Mouse (Mus musculus) stomach, embryonic 16.5 days (tissue): ENCODE results near the gene D10Jhu81e. TPM values are rescaled to one million over a fixed set of nuclear protein-coding genes. Genes with fewer than 3 reads are reported as not detected.

ENCODE experiments used
- ATAC-seq: fragments of 200-750 bp; cut with Nextera tagmentation; 2 replicates; pipeline ENCODE4 v1.8.0; 2017; ENCODE audit warnings: moderate number of reproducible peaks, moderate TSS enrichment; ENCODE audit not compliant: insufficient read depth, low FRiP score
- H3K27ac ChIP-seq: fragments of 300-500 bp; sonication (generic); 2 replicates; pipeline ENCODE4 v1.5.1; 2014; ENCODE audit warnings: low read length
- H3K27me3 ChIP-seq: fragments of 300-500 bp; sonication (generic); 2 replicates; pipeline ENCODE4 v1.6.1; 2014; ENCODE audit warnings: low read length, control low read depth, mixed read lengths; ENCODE audit not compliant: control insufficient read depth, insufficient read depth
- H3K36me3 ChIP-seq: fragments of 300-500 bp; sonication (generic); 2 replicates; pipeline ENCODE4 v1.6.1; 2014; ENCODE audit warnings: low read length; ENCODE audit not compliant: control insufficient read depth, insufficient read depth
- H3K4me1 ChIP-seq: fragments of 300-500 bp; sonication (generic); 2 replicates; pipeline ENCODE4 v1.6.1; 2014; ENCODE audit warnings: low read length, control low read depth, mixed read lengths; ENCODE audit not compliant: control insufficient read depth, insufficient read depth
- H3K4me2 ChIP-seq: fragments of 300-500 bp; sonication (generic); 2 replicates; pipeline ENCODE4 v1.6.1; 2014; ENCODE audit warnings: low read depth, low read length, mixed read lengths
- H3K4me3 ChIP-seq: fragments of 300-500 bp; sonication (generic); replicated peaks from 2 replicates; pipeline ENCODE4 v1.5.1; 2014; ENCODE audit warnings: mild to moderate bottlenecking, low read length
- H3K9ac ChIP-seq: fragments of 300-500 bp; sonication (generic); 2 replicates; pipeline ENCODE4 v1.6.1; 2014; ENCODE audit warnings: low read length
- H3K9me3 ChIP-seq: fragments of 300-500 bp; sonication (generic); replicated peaks from 2 replicates; pipeline ENCODE4 v1.6.1; 2016; ENCODE audit warnings: low read length, control low read depth; ENCODE audit not compliant: control insufficient read depth
- WGBS: fragments of 180-500 bp; shearing (Covaris S2); extraction: QIAGEN DNeasy Blood & Tissue Kit; methylation state at CpG from one replicate; pipeline ENCODE4 v1.1.7; 2014; 5-methylcytosine and 5-hydroxymethylcytosine counted together
- polyA plus RNA-seq: library from polyadenylated mRNA; unstranded; fragments of >200 nt; fragmentation: Nextera tagmentation; extraction: Ambion mirVana; gene quantifications from 2 replicates; pipeline ENCODE4 v1.2.1, GENCODE M21; 2015

D10Jhu81e gene
- polyA plus RNA-seq, 1 experiment from 2014 or later: 46.6 TPM

DNA sequence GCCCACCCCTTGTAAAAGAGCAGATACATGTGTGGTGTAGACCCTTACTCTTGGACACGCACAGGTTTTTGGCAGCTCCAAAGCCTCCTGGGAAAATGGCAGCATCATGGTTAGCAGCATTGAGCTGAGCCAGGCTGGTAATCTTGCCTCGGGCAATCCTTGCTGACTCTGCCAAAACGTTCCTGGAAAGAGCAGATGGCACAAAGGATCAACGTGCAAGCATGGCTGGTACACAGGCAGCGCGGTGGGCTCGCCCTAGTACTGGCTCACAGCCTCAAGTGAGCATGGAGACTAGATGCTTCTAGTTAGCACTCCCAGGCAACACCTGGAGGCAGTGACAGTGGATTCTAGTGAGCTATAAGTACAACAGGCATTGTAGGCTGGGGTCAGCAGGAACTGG lies 2.2 kb downstream of the D10Jhu81e start:
- H3K4me3 ChIP-seq: no peak overlapping the region

DNA sequence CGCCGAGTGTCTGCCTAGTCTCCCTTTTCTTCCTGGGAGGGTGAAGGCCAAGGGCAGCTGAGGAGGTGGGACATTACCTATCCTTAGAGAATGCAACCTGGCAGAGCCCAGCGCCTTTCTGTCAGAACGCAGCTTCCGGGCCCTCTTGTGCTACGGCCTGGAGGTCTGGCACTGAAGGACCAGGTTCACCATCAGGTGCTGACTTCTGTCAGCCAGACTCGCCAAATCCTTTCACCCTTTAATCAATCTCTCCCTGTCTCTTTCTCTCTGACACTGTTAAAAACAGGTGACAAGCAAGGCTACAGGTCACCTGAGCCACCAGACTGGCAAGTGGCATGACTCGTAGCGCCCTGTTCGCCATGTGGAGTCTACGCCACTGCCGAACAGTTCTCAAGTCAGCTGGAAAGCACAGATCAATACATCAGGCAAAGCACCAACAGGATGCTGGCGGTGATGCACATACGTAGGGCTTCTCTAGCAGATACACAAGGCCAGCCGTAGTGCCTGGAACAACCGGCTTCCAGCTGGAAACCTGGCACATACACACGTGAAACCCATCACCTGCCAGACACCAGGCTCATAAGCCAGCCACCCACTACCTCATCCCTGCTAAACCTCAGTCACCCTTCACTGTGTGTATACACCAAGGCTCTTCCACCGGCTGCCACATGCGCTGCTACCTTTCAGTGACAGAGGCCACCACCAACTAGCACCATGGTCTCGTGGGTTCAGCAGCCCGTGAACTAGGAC lies 4.2 kb downstream of the D10Jhu81e start:
- Histone ChIP-seq H3K9ac (no peak overlapping the region), H3K9me3 (no peaks in the 10 kb centered on the region), H3K4me3 (no peak overlapping the region), H3K36me3 (peaks cover 12% of the 10 kb centered on the region; the same call in 1 of the 2 replicates), H3K27ac (no peak overlapping the region), H3K4me2 (no peak overlapping the region), H3K4me1 (peaks cover 7% of the 10 kb centered on the region), H3K27me3 (no peaks in the 10 kb centered on the region)
- 91% methylated on average over 21 of the region's 21 CpGs for WGBS
- no peak for ATAC-seq

More for the DNA sequence above, 2.2 kb downstream of the D10Jhu81e start:
- H3K4me1 ChIP-seq: peaks cover 7% of the 10 kb centered on the region
- H3K27ac ChIP-seq: no peak overlapping the region
- no peak for ATAC-seq
- H3K9me3 ChIP-seq: no peaks in the 10 kb centered on the region
- peaks cover 23% of the 10 kb centered on the region; the same call in 1 of the 2 replicates for H3K36me3 ChIP-seq
- H3K4me2 ChIP-seq: no peak overlapping the region
- H3K27me3 ChIP-seq: no peaks in the 10 kb centered on the region
- WGBS: 91% methylated on average over 7 of the region's 7 CpGs
- no peak overlapping the region for H3K9ac ChIP-seq

DNA sequence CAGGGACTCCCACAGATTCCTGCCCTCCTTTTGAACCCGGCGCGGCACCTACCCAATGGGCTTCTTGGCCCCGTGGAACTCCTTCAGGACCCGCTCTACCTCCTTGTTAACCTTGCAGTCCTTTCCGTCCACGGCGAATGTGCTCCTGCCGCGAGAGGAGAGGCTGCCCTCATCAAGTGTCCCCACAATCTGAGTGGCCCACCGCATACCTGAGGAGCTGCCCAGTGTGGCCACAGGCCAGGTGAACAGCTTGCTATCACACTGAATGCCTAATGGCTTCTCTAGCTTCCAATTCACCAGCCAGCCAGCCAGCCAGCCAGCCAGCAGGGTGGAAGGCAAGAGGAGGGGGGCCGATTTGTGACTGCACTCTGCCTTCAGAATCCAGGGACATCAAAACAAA lies 4.8 kb downstream of the D10Jhu81e start:
- ATAC-seq: no peak
- H3K27ac ChIP-seq: no peak overlapping the region
- H3K4me3 ChIP-seq: no peak overlapping the region
- peaks cover 12% of the 10 kb centered on the region; the same call in 1 of the 2 replicates for H3K36me3 ChIP-seq
- H3K4me2 ChIP-seq: no peak overlapping the region
- no peaks in the 10 kb centered on the region for H3K9me3 ChIP-seq
- peaks cover 8% of the 10 kb centered on the region for H3K4me1 ChIP-seq
- WGBS: 89% methylated on average over 12 of the region's 12 CpGs
- H3K27me3 ChIP-seq: no peaks in the 10 kb centered on the region
- H3K9ac ChIP-seq: no peak overlapping the region

DNA sequence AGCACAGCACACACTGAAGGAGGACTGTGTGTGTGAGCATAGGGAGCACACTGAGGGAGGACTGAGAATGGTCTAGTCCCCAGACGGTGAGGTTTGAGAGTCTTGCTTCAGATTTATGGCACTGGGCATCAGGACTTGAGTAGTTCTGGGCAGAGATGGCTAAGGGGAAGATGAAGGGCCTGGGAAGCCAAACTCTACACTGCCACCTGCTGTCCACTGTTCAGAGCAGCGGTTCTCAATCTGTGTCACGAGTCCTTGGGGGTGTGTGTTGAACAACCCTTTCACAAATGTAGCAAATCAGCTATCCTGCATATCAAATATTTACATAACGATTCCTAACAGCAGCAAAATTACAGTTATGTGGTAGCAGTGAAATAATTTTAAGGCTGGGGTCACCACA lies 5.7 kb downstream of the D10Jhu81e start:
- Histone ChIP-seq H3K4me1 (peaks cover 14% of the 10 kb centered on the region), H3K4me3 (no peak overlapping the region), H3K4me2 (no peak overlapping the region), H3K9me3 (no peaks in the 10 kb centered on the region), H3K27me3 (no peaks in the 10 kb centered on the region), H3K36me3 (peaks cover 12% of the 10 kb centered on the region; the same call in 1 of the 2 replicates), H3K9ac (no peak overlapping the region), H3K27ac (no peak overlapping the region)
- no peak for ATAC-seq
- 28% methylated on average over 4 of the region's 4 CpGs for WGBS

DNA sequence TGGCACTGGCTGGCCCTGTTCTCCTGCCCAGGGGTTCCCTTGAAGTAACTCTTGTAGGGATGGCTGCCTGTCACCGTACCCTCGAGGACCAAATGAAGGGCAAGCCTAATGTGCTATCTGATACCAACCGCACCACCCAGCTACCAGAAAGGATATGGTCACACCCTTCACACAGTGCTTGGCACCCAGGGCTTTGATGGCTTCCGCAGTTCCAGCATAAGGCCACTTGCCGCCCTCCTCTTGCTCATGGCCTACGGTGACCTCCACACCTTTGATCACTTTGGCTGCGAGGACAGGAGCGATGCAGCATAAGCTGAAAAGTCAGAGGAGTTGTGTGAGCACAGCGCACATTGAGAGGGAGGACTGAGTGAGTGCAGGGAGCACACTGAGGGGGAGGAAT lies 6.3 kb downstream of the D10Jhu81e start:
- peak overlapping the region; percentile 52; the same call in 1 of the 2 replicates for H3K27ac ChIP-seq
- H3K4me2 ChIP-seq: no peak overlapping the region
- no peaks in the 10 kb centered on the region for H3K27me3 ChIP-seq
- no peak overlapping the region for H3K4me3 ChIP-seq
- H3K36me3 ChIP-seq: peaks cover 12% of the 10 kb centered on the region; the same call in 1 of the 2 replicates
- H3K9me3 ChIP-seq: no peaks in the 10 kb centered on the region
- ATAC-seq: no peak
- H3K9ac ChIP-seq: no peak overlapping the region
- 92% methylated on average over 9 of the region's 9 CpGs for WGBS
- peaks cover 12% of the 10 kb centered on the region for H3K4me1 ChIP-seq

DNA sequence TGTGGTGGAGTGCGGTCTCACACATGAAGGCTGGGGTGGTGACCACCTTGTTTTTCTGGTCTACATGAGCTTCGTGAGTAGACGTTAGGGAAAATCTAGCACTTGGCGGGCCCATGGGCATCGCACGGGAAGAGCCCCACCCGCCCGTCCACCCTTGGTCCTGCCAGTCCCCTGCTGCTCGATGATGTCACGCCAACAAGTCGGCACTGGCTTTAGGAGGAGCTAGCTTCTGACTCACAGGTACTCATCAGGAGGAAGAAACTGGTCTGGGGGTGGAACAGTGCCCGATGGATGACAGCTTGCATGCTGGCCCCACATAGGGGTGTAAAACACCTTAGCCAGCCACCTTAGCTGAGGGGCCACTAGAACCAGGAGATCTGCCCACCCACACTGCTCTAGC lies 6.9 kb downstream of the D10Jhu81e start:
- peak overlapping the region; percentile 52; the same call in 1 of the 2 replicates for H3K27ac ChIP-seq
- WGBS: 85% methylated on average over 12 of the region's 12 CpGs
- H3K4me2 ChIP-seq: no peak overlapping the region
- peaks cover 12% of the 10 kb centered on the region for H3K4me1 ChIP-seq
- no peak overlapping the region for H3K9ac ChIP-seq
- ATAC-seq: no peak
- H3K9me3 ChIP-seq: no peaks in the 10 kb centered on the region
- H3K4me3 ChIP-seq: no peak overlapping the region
- peaks cover 12% of the 10 kb centered on the region; the same call in 1 of the 2 replicates for H3K36me3 ChIP-seq
- H3K27me3 ChIP-seq: no peaks in the 10 kb centered on the region

DNA sequence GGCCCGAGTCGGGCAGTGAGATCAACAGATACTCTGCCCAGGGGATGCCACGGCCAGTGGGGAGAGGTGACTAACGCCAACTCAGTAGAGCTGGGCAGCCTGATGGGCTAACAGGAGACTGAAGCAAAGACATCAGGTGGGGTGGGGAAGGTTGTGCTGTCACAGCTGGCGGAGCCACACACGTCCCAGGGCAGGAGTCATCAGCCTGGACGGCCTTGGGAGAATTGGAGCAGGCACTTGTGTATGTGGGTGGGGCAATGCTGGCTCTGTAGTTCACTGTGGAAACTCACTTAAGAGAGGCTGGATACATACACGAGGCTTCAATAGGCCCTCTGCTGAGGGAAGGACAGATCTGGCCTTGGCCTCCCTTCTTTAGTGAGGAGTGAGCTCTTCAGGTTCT lies 8.5 kb downstream of the D10Jhu81e start:
- H3K36me3 ChIP-seq: peaks cover 12% of the 10 kb centered on the region; the same call in 1 of the 2 replicates
- no peaks in the 10 kb centered on the region for H3K9me3 ChIP-seq
- H3K4me2 ChIP-seq: no peak overlapping the region
- no peak for ATAC-seq
- no peak overlapping the region for H3K4me3 ChIP-seq
- no peaks in the 10 kb centered on the region for H3K27me3 ChIP-seq
- peaks cover 12% of the 10 kb centered on the region for H3K4me1 ChIP-seq
- WGBS: 81% methylated on average over 8 of the region's 8 CpGs
- no peak overlapping the region for H3K9ac ChIP-seq
- H3K27ac ChIP-seq: no peak overlapping the region

DNA sequence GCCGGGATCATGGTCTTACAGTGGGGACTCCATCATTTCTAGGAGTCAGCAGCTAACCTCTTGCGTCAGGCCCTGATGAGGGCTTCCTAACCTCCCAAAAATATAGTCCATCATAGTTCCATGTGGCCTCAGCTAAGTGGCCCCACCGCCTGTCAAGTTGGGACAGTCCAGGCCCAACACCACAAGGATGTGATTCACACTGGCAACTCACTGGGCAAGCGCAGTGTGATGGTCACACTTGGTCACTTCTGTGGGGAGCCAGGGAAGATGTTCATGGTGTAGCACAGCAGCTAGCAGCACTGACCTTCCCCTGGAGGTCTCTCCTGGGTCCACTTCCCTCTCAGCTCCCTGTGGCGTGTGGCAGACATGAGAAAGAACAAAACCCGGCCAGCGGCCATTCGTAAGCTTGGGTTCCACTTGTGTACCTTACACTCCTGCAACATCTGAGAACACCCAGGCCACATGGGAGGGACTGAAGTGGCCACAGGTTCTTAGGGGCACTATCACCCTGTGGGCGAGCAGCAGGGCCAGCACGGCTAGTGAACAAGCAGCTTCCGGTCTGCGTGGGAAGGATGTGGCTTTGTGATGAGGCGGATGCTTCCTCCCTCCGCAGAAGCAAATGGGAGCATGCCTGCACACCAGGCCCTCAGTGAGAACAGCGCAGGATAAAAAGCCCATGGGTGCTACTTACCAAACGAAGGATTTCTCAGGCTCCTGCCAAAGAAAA lies 9.1 kb downstream of the D10Jhu81e start:
- no peak overlapping the region for H3K4me2 ChIP-seq
- 79% methylated on average over 16 of the region's 16 CpGs for WGBS
- no peak for ATAC-seq

DNA sequence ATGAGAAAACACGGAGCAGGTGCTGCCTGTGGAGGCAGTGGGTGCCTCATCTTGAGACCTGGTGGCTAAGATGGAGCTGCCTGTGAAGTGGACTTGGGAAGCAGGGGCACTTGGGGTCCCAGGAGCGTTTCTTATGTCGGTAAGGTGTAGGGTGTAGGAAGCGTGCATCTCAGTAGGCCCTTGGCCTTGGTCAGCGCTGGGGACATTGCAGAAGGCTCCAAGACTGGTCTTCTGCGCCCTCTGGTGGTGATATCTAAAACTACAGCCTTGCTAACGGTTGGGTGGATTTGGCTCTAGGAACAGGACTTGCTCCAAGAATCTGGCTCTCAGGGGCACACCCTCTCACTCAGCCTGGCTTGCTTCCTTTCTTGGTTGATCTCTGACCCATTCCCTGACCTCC lies 9.7 kb downstream of the D10Jhu81e start:
- Histone ChIP-seq H3K4me3 (peak overlapping the region; percentile 3; the same call in 1 of the 2 replicates), H3K9ac (peak overlapping the region; percentile 30)

More for the DNA sequence above, 9.1 kb downstream of the D10Jhu81e start:
- Histone ChIP-seq H3K9me3 (no peaks in the 10 kb centered on the region), H3K4me3 (no peak overlapping the region), H3K4me1 (peaks cover 12% of the 10 kb centered on the region), H3K36me3 (peaks cover 12% of the 10 kb centered on the region; the same call in 1 of the 2 replicates), H3K27me3 (no peaks in the 10 kb centered on the region), H3K27ac (peak overlapping the region; percentile 23; the same call in 1 of the 2 replicates), H3K9ac (no peak overlapping the region)

More for the DNA sequence above, 9.7 kb downstream of the D10Jhu81e start:
- peaks cover 12% of the 10 kb centered on the region; the same call in 1 of the 2 replicates for H3K36me3 ChIP-seq
- peaks cover 12% of the 10 kb centered on the region for H3K4me1 ChIP-seq
- no peaks in the 10 kb centered on the region for H3K9me3 ChIP-seq
- ATAC-seq: peak; percentile 83; the same call in 1 of the 2 replicates
- WGBS: 3% methylated on average over 7 of the region's 7 CpGs
- H3K27me3 ChIP-seq: no peaks in the 10 kb centered on the region
- peak overlapping the region; percentile 47 for H3K27ac ChIP-seq
- peak overlapping the region; percentile 36 for H3K4me2 ChIP-seq
